In the genomic region with DNA sequence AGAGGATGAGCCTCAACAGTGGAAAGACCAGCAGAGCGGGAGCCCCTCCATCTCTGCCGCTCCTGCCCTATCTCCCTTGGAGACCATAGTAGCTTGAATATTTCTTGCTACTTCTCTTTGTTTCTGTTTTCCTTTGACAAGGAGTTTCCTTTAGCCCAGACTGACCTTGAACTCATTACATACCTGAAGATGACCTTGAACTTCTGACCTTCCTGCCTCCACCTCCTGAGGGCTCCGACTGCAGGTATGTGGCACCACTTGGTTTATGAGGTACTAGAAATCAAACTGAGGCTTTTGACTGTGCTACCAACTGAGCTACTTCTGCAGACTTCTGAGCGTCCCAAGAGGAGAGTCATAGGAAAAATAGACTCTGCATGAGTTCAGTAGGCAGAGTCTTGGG, we compare ENCODE assay signal across 17 mouse cellular contexts.
"Had no signal": no experiment of that assay in that cellular context is flagged by ENCODE, and none has a peak within 500 bp of the region (broad histone marks: within the 10 kb centered on the region; RNA-seq: fewer than 3 reads in every experiment).

No protein-coding gene starts in this region.

- ATAC-seq: intestine, embryonic 16.5 days; midbrain, embryonic 15.5 days had no signal

- H3K27ac ChIP-seq: liver, embryonic 13.5 days; macrophage; midbrain, embryonic 12.5 days; midbrain, embryonic 15.5 days; neural tube, embryonic 12.5 days; neural tube, embryonic 15.5 days; stomach, embryonic 15.5 days had no signal

- H3K4me3 ChIP-seq: liver, embryonic 13.5 days; midbrain, embryonic 12.5 days; midbrain, embryonic 15.5 days; neural tube, embryonic 12.5 days; neural tube, embryonic 15.5 days; stomach, embryonic 15.5 days had no signal

- H3K9me3 ChIP-seq: liver, embryonic 13.5 days; midbrain, embryonic 12.5 days; midbrain, embryonic 15.5 days; neural tube, embryonic 12.5 days; neural tube, embryonic 15.5 days; stomach, embryonic 15.5 days had no signal

- H3K36me3 ChIP-seq: liver, embryonic 13.5 days; midbrain, embryonic 12.5 days; midbrain, embryonic 15.5 days; neural tube, embryonic 12.5 days; neural tube, embryonic 15.5 days; stomach, embryonic 15.5 days had no signal

- H3K4me2 ChIP-seq: liver, embryonic 13.5 days; midbrain, embryonic 12.5 days; midbrain, embryonic 15.5 days; neural tube, embryonic 12.5 days; neural tube, embryonic 15.5 days; stomach, embryonic 15.5 days had no signal

- H3K4me1 ChIP-seq: liver, embryonic 13.5 days; midbrain, embryonic 12.5 days; midbrain, embryonic 15.5 days; neural tube, embryonic 12.5 days had no signal

- DNase-seq: kidney, adult 2 months; kidney, postnatal 14 days; kidney, postnatal 4 days; liver, embryonic 13.5 days; lung, adult 2 months; right cerebral cortex, adult 18-20 months; right cerebral cortex, postnatal 14 days; right cerebral cortex, postnatal 4 days; thymus, postnatal 14 days; thymus, postnatal 4 days had no signal

- H3K27me3 ChIP-seq: liver, embryonic 13.5 days; midbrain, embryonic 15.5 days; neural tube, embryonic 12.5 days; neural tube, embryonic 15.5 days; stomach, embryonic 15.5 days had no signal

- H3K9ac ChIP-seq: liver, embryonic 13.5 days; midbrain, embryonic 12.5 days; midbrain, embryonic 15.5 days; neural tube, embryonic 12.5 days; neural tube, embryonic 15.5 days; stomach, embryonic 15.5 days had no signal
